Mouse (Mus musculus) intestine, embryonic 15.5 days (tissue): ENCODE data around the gene Ncstn. TPM values are rescaled to one million over a fixed set of nuclear protein-coding genes. Genes with fewer than 3 reads are reported as not detected.

Experiments used
- ATAC-seq: fragments of 200-750 bp; cut with Nextera tagmentation; 2 replicates; pipeline ENCODE4 v1.8.0; 2017; ENCODE audit warnings: moderate TSS enrichment, moderate library complexity
- H3K27ac ChIP-seq: fragments of 300-500 bp; sonication (generic); 2 replicates; pipeline ENCODE4 v1.5.1; 2015; ENCODE audit warnings: mild to moderate bottlenecking, inconsistent platforms
- H3K27me3 ChIP-seq: fragments of 300-500 bp; sonication (generic); replicated peaks from 2 replicates; pipeline ENCODE4 v1.6.1; 2015; ENCODE audit warnings: inconsistent platforms
- H3K36me3 ChIP-seq: fragments of 300-500 bp; sonication (generic); 2 replicates; pipeline ENCODE4 v1.6.1; 2015; ENCODE audit warnings: inconsistent platforms
- H3K4me1 ChIP-seq: fragments of 300-500 bp; sonication (generic); replicated peaks from 2 replicates; pipeline ENCODE4 v1.6.1; 2015; ENCODE audit warnings: inconsistent platforms
- H3K4me2 ChIP-seq: fragments of 300-500 bp; sonication (generic); replicated peaks from 2 replicates; pipeline ENCODE4 v1.6.1; 2015; ENCODE audit warnings: mild to moderate bottlenecking, inconsistent platforms
- H3K4me3 ChIP-seq: fragments of 300-500 bp; sonication (generic); replicated peaks from 2 replicates; pipeline ENCODE4 v1.5.1; 2015; ENCODE audit warnings: inconsistent platforms
- H3K9ac ChIP-seq: fragments of 300-500 bp; sonication (generic); 2 replicates; pipeline ENCODE4 v1.6.1; 2015; ENCODE audit warnings: inconsistent platforms
- H3K9me3 ChIP-seq: fragments of 300-500 bp; sonication (generic); 2 replicates; pipeline ENCODE4 v1.6.1; 2016; ENCODE audit warnings: inconsistent platforms
- WGBS: fragments of 180-500 bp; shearing (Covaris S2); methylation state at CpG from one replicate; pipeline ENCODE4 v1.1.7; 2015; 5-methylcytosine and 5-hydroxymethylcytosine counted together
- polyA plus RNA-seq: library from polyadenylated mRNA; unstranded; fragments of >200 nt; fragmentation: Nextera tagmentation; extraction: Ambion mirVana; gene quantifications from 2 replicates; pipeline ENCODE4 v1.2.1, GENCODE M21; 2015

The Ncstn gene
- polyA plus RNA-seq, 1 experiment from 2014 or later, result 136 TPM

GRCm38 (mm10) chr1:172024140-172024895, 58.3 kb downstream of the Ncstn start:
- Histone ChIP-seq H3K27ac (no peak overlapping the region), H3K9me3 (no peaks in the 10 kb centered on the region), H3K4me2 (peak overlapping the region; percentile 77; the same call in 1 of the 2 replicates), H3K9ac (no peak overlapping the region), H3K36me3 (no peaks in the 10 kb centered on the region), H3K4me3 (no peak overlapping the region), H3K27me3 (no peaks in the 10 kb centered on the region), H3K4me1 (peaks cover 23% of the 10 kb centered on the region)
- WGBS, result 63% methylated on average over 9 of the region's 9 CpGs
- no peak for ATAC-seq

- 70% methylated on average over 10 of the region's 10 CpGs for WGBS
Measured at GRCm38 (mm10) chr1:172019863-172020521, 62.6 kb downstream of the Ncstn start.

GRCm38 (mm10) chr1:172019339-172019738, 63.3 kb downstream of the Ncstn start:
- no peaks in the 10 kb centered on the region for H3K27me3 ChIP-seq
- H3K4me1 ChIP-seq, result peaks cover 32% of the 10 kb centered on the region
- peak; percentile 67 for ATAC-seq
- 85% methylated on average over 4 of the region's 4 CpGs for WGBS
- H3K27ac ChIP-seq, result no peak overlapping the region
- no peaks in the 10 kb centered on the region for H3K9me3 ChIP-seq
- H3K4me2 ChIP-seq, result no peak overlapping the region
- H3K4me3 ChIP-seq, result no peak overlapping the region
- no peak overlapping the region for H3K9ac ChIP-seq
- no peaks in the 10 kb centered on the region for H3K36me3 ChIP-seq

More at GRCm38 (mm10) chr1:172019863-172020521, 62.6 kb downstream of the Ncstn start:
- Histone ChIP-seq H3K36me3 (no peaks in the 10 kb centered on the region), H3K4me1 (peaks cover 33% of the 10 kb centered on the region), H3K9me3 (no peaks in the 10 kb centered on the region), H3K4me3 (no peak overlapping the region), H3K9ac (no peak overlapping the region), H3K27me3 (no peaks in the 10 kb centered on the region), H3K4me2 (no peak overlapping the region), H3K27ac (no peak overlapping the region)
- ATAC-seq, result no peak

- Histone ChIP-seq H3K4me1 (peaks cover 32% of the 10 kb centered on the region), H3K27ac (no peak overlapping the region), H3K9me3 (no peaks in the 10 kb centered on the region), H3K27me3 (no peaks in the 10 kb centered on the region), H3K4me3 (no peak overlapping the region), H3K9ac (no peak overlapping the region), H3K4me2 (no peak overlapping the region), H3K36me3 (no peaks in the 10 kb centered on the region)
- peak; percentile 62 for ATAC-seq
- WGBS, result 85% methylated on average over 9 of the region's 9 CpGs
Measured at GRCm38 (mm10) chr1:172018336-172019311, 64.0 kb downstream of the Ncstn start.

GRCm38 (mm10) chr1:172017517-172018070, 65.0 kb downstream of the Ncstn start:
- Histone ChIP-seq H3K4me2 (no peak overlapping the region), H3K9me3 (no peaks in the 10 kb centered on the region), H3K9ac (no peak overlapping the region), H3K4me3 (no peak overlapping the region), H3K27me3 (no peaks in the 10 kb centered on the region), H3K4me1 (peaks cover 32% of the 10 kb centered on the region), H3K36me3 (peaks cover 3% of the 10 kb centered on the region; the same call in 1 of the 2 replicates), H3K27ac (no peak overlapping the region)
- no peak for ATAC-seq
- WGBS, result 76% methylated on average over 6 of the region's 6 CpGs

GRCm38 (mm10) chr1:172016660-172017516, 65.7 kb downstream of the Ncstn start:
- H3K9ac ChIP-seq, result no peak overlapping the region
- ATAC-seq, result no peak

GRCm38 (mm10) chr1:172016031-172016430, 66.6 kb downstream of the Ncstn start:
- no peaks in the 10 kb centered on the region for H3K9me3 ChIP-seq
- no peak for ATAC-seq
- no peak overlapping the region for H3K4me3 ChIP-seq
- H3K27me3 ChIP-seq, result no peaks in the 10 kb centered on the region
- WGBS, result 65% methylated on average over 8 of the region's 8 CpGs
- no peak overlapping the region for H3K4me2 ChIP-seq
- H3K4me1 ChIP-seq, result peaks cover 32% of the 10 kb centered on the region
- H3K9ac ChIP-seq, result no peak overlapping the region
- H3K27ac ChIP-seq, result no peak overlapping the region
- H3K36me3 ChIP-seq, result peaks cover 3% of the 10 kb centered on the region; the same call in 1 of the 2 replicates

More at GRCm38 (mm10) chr1:172016660-172017516, 65.7 kb downstream of the Ncstn start:
- WGBS, result 43% methylated on average over 6 of the region's 6 CpGs
- Histone ChIP-seq H3K4me1 (peaks cover 32% of the 10 kb centered on the region), H3K4me2 (no peak overlapping the region), H3K27me3 (no peaks in the 10 kb centered on the region), H3K9me3 (no peaks in the 10 kb centered on the region), H3K27ac (no peak overlapping the region), H3K36me3 (peaks cover 3% of the 10 kb centered on the region; the same call in 1 of the 2 replicates), H3K4me3 (no peak overlapping the region)

Other genes with a start within 250 kb of the Ncstn start
- gene Cd84, start 243.1 kb downstream of the Ncstn start, polyA plus RNA-seq, result 1.3 and 2.0 TPM in 2 replicates
- not detected in 2 replicates for gene Gm10521, start 187.1 kb downstream of the Ncstn start, polyA plus RNA-seq
- gene Slamf6, start 165.3 kb downstream of the Ncstn start, polyA plus RNA-seq, result 0.88 TPM in 2 replicates
- gene Vangl2, start 54.4 kb downstream of the Ncstn start, polyA plus RNA-seq, result 8.9 and 10.1 TPM in 2 replicates
- gene Nhlh1, start 25.2 kb downstream of the Ncstn start, polyA plus RNA-seq, result 0.06 and 0.09 TPM in 2 replicates
- gene Copa, start 266 bp downstream of the Ncstn start, polyA plus RNA-seq, result 201 and 203 TPM in 2 replicates
- 143 and 144 TPM in 2 replicates for gene Pex19, start 44.0 kb upstream of the Ncstn start, polyA plus RNA-seq
- gene Dcaf8, start 65.3 kb upstream of the Ncstn start, polyA plus RNA-seq, result 98.2 and 101 TPM in 2 replicates
- gene Pea15a, start 124.0 kb upstream of the Ncstn start, polyA plus RNA-seq, result 86.4 and 89.0 TPM in 2 replicates
- 18.4 and 20.2 TPM in 2 replicates for gene Casq1, start 137.1 kb upstream of the Ncstn start, polyA plus RNA-seq
- not detected in 2 replicates for gene Atp1a4, start 175.6 kb upstream of the Ncstn start, polyA plus RNA-seq
- gene Igsf8, start 178.8 kb upstream of the Ncstn start, polyA plus RNA-seq, result 46.1 and 53.3 TPM in 2 replicates
- 3.3 TPM in 2 replicates for gene Atp1a2, start 215.3 kb upstream of the Ncstn start, polyA plus RNA-seq
- gene Kcnj9, start 246.5 kb upstream of the Ncstn start, polyA plus RNA-seq, result 0.08 TPM in 1 of 2 replicates, not detected in the other